Mouse (Mus musculus): Measurements from ENCODE around the gene Spink8. TPM values are rescaled to one million over a fixed set of nuclear protein-coding genes. Genes with fewer than 3 reads are reported as not detected.

Spink8 gene
- polyA plus RNA-seq, 1 experiment from 2014 or later = not detected

GRCm38 (mm10) chr9:109875695-109876601 lies 63.9 kb downstream of the Spink8 start:
- under 1% methylated on average over 75 of the region's 76 CpGs for WGBS
- H3K4me1 ChIP-seq = peaks cover 24% of the 10 kb centered on the region
- H3K27me3 ChIP-seq (ENCODE audit: low read depth, poor library complexity, severe bottlenecking) = no peaks in the 10 kb centered on the region
- H3K27ac ChIP-seq (replicated peaks) = peak overlapping the region; percentile 96
- H3K9me3 ChIP-seq (replicated peaks) = no peaks in the 10 kb centered on the region
- H3K36me3 ChIP-seq = peaks cover 39% of the 10 kb centered on the region
- no peak for DNase-seq (ENCODE audit: low spot score)
- peak overlapping the region; percentile 99 for H3K4me3 ChIP-seq

Other genes with a start within 250 kb of the Spink8 start
- not detected in 2 replicates for gene Fbxw15, start 244.0 kb upstream of the Spink8 start, polyA plus RNA-seq (2016; fragmentation: Nextera tagmentation; extraction: Ambion mirVana)
- gene Fbxw24, start 186.2 kb upstream of the Spink8 start, polyA plus RNA-seq (2016; fragmentation: Nextera tagmentation; extraction: Ambion mirVana) = not detected in 2 replicates
- gene Fbxw25, start 147.6 kb upstream of the Spink8 start, polyA plus RNA-seq (2016; fragmentation: Nextera tagmentation; extraction: Ambion mirVana) = not detected in 2 replicates
- gene Fbxw18, start 109.6 kb upstream of the Spink8 start, polyA plus RNA-seq (2016; fragmentation: Nextera tagmentation; extraction: Ambion mirVana) = 0.22 TPM in 1 of 2 replicates, not detected in the other
- gene Fbxw26, start 66.2 kb upstream of the Spink8 start, polyA plus RNA-seq (2016; fragmentation: Nextera tagmentation; extraction: Ambion mirVana) = not detected in 2 replicates
- gene Fbxw27, start 21.6 kb upstream of the Spink8 start, polyA plus RNA-seq (2016; fragmentation: Nextera tagmentation; extraction: Ambion mirVana) = not detected in 2 replicates
- gene Nme6, start 20.5 kb downstream of the Spink8 start, polyA plus RNA-seq (2016; fragmentation: Nextera tagmentation; extraction: Ambion mirVana) = 109 and 126 TPM in 2 replicates
- gene Camp, start 37.3 kb downstream of the Spink8 start, polyA plus RNA-seq (2016; fragmentation: Nextera tagmentation; extraction: Ambion mirVana) = 0.16 TPM in 1 of 2 replicates, not detected in the other
- 38.7 and 39.5 TPM in 2 replicates for gene Cdc25a, start 63.3 kb downstream of the Spink8 start, polyA plus RNA-seq (2016; fragmentation: Nextera tagmentation; extraction: Ambion mirVana)
- 69.3 and 84.1 TPM in 2 replicates for gene Map4, start 119.2 kb downstream of the Spink8 start, polyA plus RNA-seq (2016; fragmentation: Nextera tagmentation; extraction: Ambion mirVana)